Mouse (Mus musculus) liver, embryonic 13.5 days (tissue): ENCODE results near the gene Mlxipl. TPM values are rescaled to one million over a fixed set of nuclear protein-coding genes. Genes with fewer than 3 reads are reported as not detected.
"Not testable (repeated sequence)": the region's sequence is repeated elsewhere in the genome, so short reads cannot be mapped to it uniquely, and the experiment has no call there.

Source experiments
- ATAC-seq: fragments of 200-750 bp; cut with Nextera tagmentation; 2 replicates; pipeline ENCODE4 v1.8.0; 2017; ENCODE audit warnings: low read depth, mild to moderate bottlenecking, moderate number of reproducible peaks, moderate library complexity
- DNase-seq: peaks from one replicate; pipeline ENCODE4 v3.0.0; 2022
- H3K27ac ChIP-seq: fragments of 300-500 bp; sonication (generic); 2 replicates; pipeline ENCODE4 v1.5.1; 2015; ENCODE audit warnings: moderate library complexity, mild to moderate bottlenecking, inconsistent platforms
- H3K27me3 ChIP-seq: fragments of 300-500 bp; sonication (generic); 2 replicates; pipeline ENCODE4 v1.6.1; 2015; ENCODE audit warnings: mild to moderate bottlenecking, inconsistent platforms
- H3K36me3 ChIP-seq: fragments of 300-500 bp; sonication (generic); 2 replicates; pipeline ENCODE4 v1.6.1; 2015; ENCODE audit warnings: mild to moderate bottlenecking, inconsistent platforms
- H3K4me1 ChIP-seq: fragments of 300-500 bp; sonication (generic); replicated peaks from 2 replicates; pipeline ENCODE4 v1.6.1; 2015; ENCODE audit warnings: inconsistent platforms
- H3K4me2 ChIP-seq: fragments of 300-500 bp; sonication (generic); 2 replicates; pipeline ENCODE4 v1.6.1; 2015; ENCODE audit warnings: inconsistent platforms, mild to moderate bottlenecking, moderate library complexity
- H3K4me3 ChIP-seq: fragments of 300-500 bp; sonication (generic); replicated peaks from 2 replicates; pipeline ENCODE4 v1.5.1; 2015; ENCODE audit warnings: mild to moderate bottlenecking, inconsistent platforms
- H3K9ac ChIP-seq: fragments of 300-500 bp; sonication (generic); 2 replicates; pipeline ENCODE4 v1.6.1; 2015; ENCODE audit warnings: mild to moderate bottlenecking, inconsistent platforms
- H3K9me3 ChIP-seq: fragments of 300-500 bp; sonication (generic); replicated peaks from 2 replicates; pipeline ENCODE4 v1.6.1; 2016; ENCODE audit warnings: inconsistent platforms
- WGBS: fragments of 180-500 bp; shearing (Covaris S2); methylation state at CpG from one replicate; pipeline ENCODE4 v1.1.7; 2015; ENCODE audit not compliant: insufficient replicate concordance; 5-methylcytosine and 5-hydroxymethylcytosine counted together
- polyA plus RNA-seq: library from polyadenylated mRNA; unstranded; fragments of >200 nt; fragmentation: Nextera tagmentation; extraction: Ambion mirVana; gene quantifications from 2 replicates; pipeline ENCODE4 v1.2.1, GENCODE M21; 2015

The Mlxipl gene
- 8.5 and 9.5 TPM in 2 replicates for polyA plus RNA-seq

- ATAC-seq: no peak
- H3K4me2 ChIP-seq: peak within 1 kb of the TSS; percentile 27; the same call in 1 of the 2 replicates
- peaks cover 78% of the 10 kb centered on the region for H3K27me3 ChIP-seq
- H3K9ac ChIP-seq: no peak within 1 kb of the TSS
- WGBS: 6% methylated on average over 38 of the region's 39 CpGs
- H3K36me3 ChIP-seq: no peaks in the 10 kb centered on the region
- 0 out of 2 replicates have a peak, but pooled peaks cover 4% of the 10 kb centered on the region for H3K4me1 ChIP-seq
- no peaks in the 10 kb centered on the region for H3K9me3 ChIP-seq
- peak within 1 kb of the TSS; percentile 7; the same call in 1 of the 2 replicates for H3K4me3 ChIP-seq
- DNase-seq: no peak
- no peak within 1 kb of the TSS for H3K27ac ChIP-seq
Observed at GRCm38 (mm10) chr5:135089653-135090052, at the start of gene Mlxipl. Gene Mlxipl (plus strand): TSS chr5:135089890.

GRCm38 (mm10) chr5:135040059-135040458 lies 49.6 kb upstream of the Mlxipl start:
- ATAC-seq (no peak), DNase-seq (no peak)
- H3K27me3 ChIP-seq: no peaks in the 10 kb centered on the region
- no peaks in the 10 kb centered on the region for H3K9me3 ChIP-seq
- H3K4me3 ChIP-seq: no peak overlapping the region
- H3K27ac ChIP-seq: peak overlapping the region; percentile 50
- 46% methylated on average over 6 of the region's 6 CpGs for WGBS
- H3K9ac ChIP-seq: peak overlapping the region; percentile 8
- peaks cover 4% of the 10 kb centered on the region; the same call in 1 of the 2 replicates for H3K36me3 ChIP-seq
- peaks cover 54% of the 10 kb centered on the region for H3K4me1 ChIP-seq
- peak overlapping the region; percentile 30; the same call in 1 of the 2 replicates for H3K4me2 ChIP-seq

- WGBS: 28% methylated on average over 11 of the region's 11 CpGs
- Histone ChIP-seq H3K27me3 (no peaks in the 10 kb centered on the region), H3K9me3 (no peaks in the 10 kb centered on the region), H3K4me1 (peaks cover 49% of the 10 kb centered on the region), H3K36me3 (peaks cover 6% of the 10 kb centered on the region; the same call in 1 of the 2 replicates), H3K4me2 (peak overlapping the region; percentile 30), H3K27ac (peak overlapping the region; percentile 50), H3K4me3 (no peak overlapping the region), H3K9ac (peak overlapping the region; percentile 8)
- DNase-seq (no peak), ATAC-seq (no peak)
Observed at GRCm38 (mm10) chr5:135040777-135041176, 48.9 kb upstream of the Mlxipl start.

GRCm38 (mm10) chr5:135042105-135042788 lies 47.4 kb upstream of the Mlxipl start:
- H3K4me2 ChIP-seq: peak overlapping the region; percentile 62
- peak overlapping the region; percentile 38 for H3K4me3 ChIP-seq
- no peaks in the 10 kb centered on the region for H3K27me3 ChIP-seq
- no peaks in the 10 kb centered on the region for H3K9me3 ChIP-seq
- ATAC-seq (peak; percentile 70), DNase-seq (peak; percentile 38)
- peaks cover 43% of the 10 kb centered on the region for H3K4me1 ChIP-seq
- no peak overlapping the region for H3K27ac ChIP-seq
- peak overlapping the region; percentile 36; the same call in 1 of the 2 replicates for H3K9ac ChIP-seq
- WGBS: 36% methylated on average over 21 of the region's 21 CpGs
- H3K36me3 ChIP-seq: peaks cover 6% of the 10 kb centered on the region; the same call in 1 of the 2 replicates

- Histone ChIP-seq H3K27me3 (no peaks in the 10 kb centered on the region), H3K9ac (no peak overlapping the region), H3K4me3 (no peak overlapping the region), H3K36me3 (peaks cover 15% of the 10 kb centered on the region), H3K4me1 (peaks cover 35% of the 10 kb centered on the region), H3K9me3 (no peaks in the 10 kb centered on the region), H3K4me2 (no peak overlapping the region), H3K27ac (no peak overlapping the region)
- ATAC-seq (no peak), DNase-seq (no peak)
- 78% methylated on average over 3 of the region's 3 CpGs for WGBS
Observed at GRCm38 (mm10) chr5:135044575-135044974, 45.1 kb upstream of the Mlxipl start.

- Histone ChIP-seq H3K9me3 (no peaks in the 10 kb centered on the region), H3K4me2 (no peak overlapping the region), H3K27me3 (no peaks in the 10 kb centered on the region), H3K4me3 (no peak overlapping the region), H3K36me3 (peaks cover 31% of the 10 kb centered on the region), H3K27ac (no peak overlapping the region), H3K9ac (no peak overlapping the region), H3K4me1 (no peaks in the 10 kb centered on the region)
- DNase-seq (no peak), ATAC-seq (no peak)
- WGBS: 73% methylated on average over 5 of the region's 5 CpGs
Observed at GRCm38 (mm10) chr5:135048539-135048938, 41.2 kb upstream of the Mlxipl start.

GRCm38 (mm10) chr5:135049268-135049667 lies 40.4 kb upstream of the Mlxipl start:
- ATAC-seq, H3K9me3 ChIP-seq, H3K4me2 ChIP-seq, H3K27ac ChIP-seq, DNase-seq, H3K9ac ChIP-seq, H3K4me3 ChIP-seq, H3K4me1 ChIP-seq, H3K27me3 ChIP-seq: not testable (repeated sequence)
- 71% methylated on average over 6 of the region's 6 CpGs for WGBS
- peaks cover 39% of the 10 kb centered on the region for H3K36me3 ChIP-seq

- DNase-seq (no peak), ATAC-seq (no peak)
- peaks cover 70% of the 10 kb centered on the region for H3K36me3 ChIP-seq
- no peak overlapping the region for H3K27ac ChIP-seq
- H3K27me3 ChIP-seq: no peaks in the 10 kb centered on the region
- H3K9ac ChIP-seq: no peak overlapping the region
- H3K4me1 ChIP-seq: no peaks in the 10 kb centered on the region
- H3K4me2 ChIP-seq: no peak overlapping the region
- no peak overlapping the region for H3K4me3 ChIP-seq
- no peaks in the 10 kb centered on the region for H3K9me3 ChIP-seq
- 81% methylated on average over 12 of the region's 12 CpGs for WGBS
Observed at GRCm38 (mm10) chr5:135053356-135053755, 36.3 kb upstream of the Mlxipl start.

GRCm38 (mm10) chr5:135063629-135064381 lies 25.9 kb upstream of the Mlxipl start, which contains the start of gene Dnajc30:
Gene Dnajc30 (plus strand): TSS chr5:135064202.
- H3K27ac ChIP-seq: peak within 1 kb of the TSS; percentile 70
- no peaks in the 10 kb centered on the region for H3K27me3 ChIP-seq
- peak within 1 kb of the TSS; percentile 92 for H3K4me3 ChIP-seq
- H3K9ac ChIP-seq: peak within 1 kb of the TSS; percentile 88
- DNase-seq (peak; percentile 95), ATAC-seq (peak; percentile 95)
- peaks cover 51% of the 10 kb centered on the region for H3K36me3 ChIP-seq
- WGBS: under 1% methylated on average over 52 of the region's 52 CpGs
- H3K4me2 ChIP-seq: peak within 1 kb of the TSS; percentile 95
- no peaks in the 10 kb centered on the region for H3K9me3 ChIP-seq
- H3K4me1 ChIP-seq: peaks cover 28% of the 10 kb centered on the region

- H3K9me3 ChIP-seq: no peaks in the 10 kb centered on the region
- peak; percentile 72 for ATAC-seq
- no peaks in the 10 kb centered on the region for H3K27me3 ChIP-seq
- no peak for DNase-seq
- H3K4me3 ChIP-seq: peak overlapping the region; percentile 92
- peaks cover 46% of the 10 kb centered on the region for H3K36me3 ChIP-seq
- under 1% methylated on average over 40 of the region's 40 CpGs for WGBS
- H3K4me1 ChIP-seq: peaks cover 28% of the 10 kb centered on the region
- peak overlapping the region; percentile 70 for H3K27ac ChIP-seq
- H3K4me2 ChIP-seq: peak overlapping the region; percentile 95
- peak overlapping the region; percentile 88 for H3K9ac ChIP-seq
Observed at GRCm38 (mm10) chr5:135064382-135064766, 25.3 kb upstream of the Mlxipl start.

GRCm38 (mm10) chr5:135064909-135065446 lies 24.7 kb upstream of the Mlxipl start, which contains the start of gene Bud23:
Gene Bud23 (minus strand): TSS chr5:135064959.
- H3K4me2 ChIP-seq: peak within 1 kb of the TSS; percentile 95
- peak within 1 kb of the TSS; percentile 88 for H3K9ac ChIP-seq
- 59% methylated on average over 9 of the region's 9 CpGs for WGBS
- H3K27me3 ChIP-seq, DNase-seq, H3K9me3 ChIP-seq, ATAC-seq: not testable (repeated sequence)
- peaks cover 29% of the 10 kb centered on the region for H3K4me1 ChIP-seq
- H3K27ac ChIP-seq: peak within 1 kb of the TSS; percentile 70
- H3K36me3 ChIP-seq: peaks cover 39% of the 10 kb centered on the region
- peak within 1 kb of the TSS; percentile 92 for H3K4me3 ChIP-seq
